13 mouse cellular contexts compared by ENCODE assay signal in the genomic region with DNA sequence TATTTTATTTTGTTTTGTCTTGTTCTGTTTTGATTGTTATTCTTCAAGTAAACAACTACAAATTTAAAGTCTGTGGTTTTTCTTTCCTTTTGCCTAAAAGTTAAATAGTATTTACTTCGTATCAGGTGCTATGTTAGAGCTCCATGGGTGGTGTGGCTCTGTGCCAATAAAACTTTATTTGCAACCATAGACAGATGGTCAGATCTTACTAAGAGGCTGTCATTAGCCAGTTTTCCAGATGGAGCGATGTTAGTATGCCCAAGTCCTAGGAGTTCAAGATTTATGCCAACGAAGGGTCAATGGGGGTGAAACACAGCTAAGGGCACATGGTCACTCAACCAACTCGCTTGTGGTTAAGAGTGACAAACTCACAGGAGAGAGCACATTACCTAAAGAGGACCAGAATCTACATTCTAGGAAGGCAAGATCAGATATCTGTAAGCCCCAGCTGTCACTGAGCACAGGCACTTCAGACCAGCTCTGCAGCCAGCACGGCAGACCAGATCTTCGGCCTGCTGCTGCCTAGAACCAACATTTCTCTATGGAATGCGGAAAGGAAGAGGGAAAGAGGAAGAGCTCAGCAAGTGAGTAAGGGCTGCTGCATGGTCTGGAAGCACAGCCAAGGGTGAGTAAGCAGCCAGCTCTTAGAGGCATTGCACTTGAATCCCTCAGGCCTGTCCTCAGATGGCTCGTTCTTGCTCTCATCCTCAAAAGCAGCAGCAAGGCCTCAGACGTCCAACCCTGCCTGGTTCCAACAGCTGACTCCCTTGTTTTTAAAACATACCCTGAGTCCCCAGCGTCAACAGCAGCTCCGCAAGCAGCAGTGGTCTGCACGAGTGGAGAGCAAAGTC. TPM values are rescaled to one million over a fixed set of nuclear protein-coding genes. Genes with fewer than 3 reads are reported as not detected.
DNase-seq lines count a peak whose midpoint lies in the region; ATAC-seq and TF ChIP-seq lines count a peak whose summit lies in the region.
"Had no signal": no experiment of that assay in that cellular context is flagged by ENCODE, and none has a peak within 500 bp of the region (broad histone marks: within the 10 kb centered on the region; RNA-seq: fewer than 3 reads in every experiment).

No protein-coding gene starts in this region.

- intact Hi-C loops in heart, postnatal 36 days (cut with DNase I), result no loop called here
- intact Hi-C loops in heart, postnatal 25 days (cut with DNase I), result no loop called here

- no peaks in the 10 kb centered on the region for H3K36me3 ChIP-seq in limb, embryonic 14.5 days (ENCODE audit: control insufficient read depth, insufficient read depth, low read length)
- no peaks in the 10 kb centered on the region for H3K36me3 ChIP-seq in limb, embryonic 10.5 days
- H3K36me3 ChIP-seq in neural tube, embryonic 15.5 days, result no peaks in the 10 kb centered on the region
- H3K36me3 ChIP-seq: hindbrain, embryonic 12.5 days; limb, embryonic 15.5 days had no signal

- H3K9me3 ChIP-seq in limb, embryonic 14.5 days (ENCODE audit: control insufficient read depth, low read length), result no peaks in the 10 kb centered on the region
- no peaks in the 10 kb centered on the region for H3K9me3 ChIP-seq in limb, embryonic 10.5 days (replicated peaks)
- H3K9me3 ChIP-seq in neural tube, embryonic 15.5 days (replicated peaks), result no peaks in the 10 kb centered on the region
- H3K9me3 ChIP-seq: hindbrain, embryonic 12.5 days; limb, embryonic 15.5 days had no signal

- no peaks in the 10 kb centered on the region for H3K4me1 ChIP-seq in limb, embryonic 14.5 days (ENCODE audit: control insufficient read depth, insufficient read depth, low read length)
- 0 out of 2 replicates have a peak, but pooled peaks cover 5% of the 10 kb centered on the region for H3K4me1 ChIP-seq in limb, embryonic 10.5 days
- H3K4me1 ChIP-seq in bone marrow macrophage, adult 2 months (ENCODE audit: control insufficient read depth, insufficient read depth, low read length), result peaks cover 53% of the 10 kb centered on the region
- peaks cover 3% of the 10 kb centered on the region; the same call in 1 of the 2 replicates for H3K4me1 ChIP-seq in neural tube, embryonic 15.5 days
- H3K4me1 ChIP-seq: hindbrain, embryonic 12.5 days; limb, embryonic 15.5 days had no signal

- TF ChIP-seq CTCF in bone marrow macrophage, adult 2 months (IDR thresholded peaks at IDR 0.05; ENCODE audit: low read depth, low read length), result no peak

- no peaks in the 10 kb centered on the region for H3K27me3 ChIP-seq in limb, embryonic 14.5 days (ENCODE audit: control insufficient read depth, insufficient read depth, low read length)
- no peaks in the 10 kb centered on the region for H3K27me3 ChIP-seq in limb, embryonic 10.5 days (ENCODE audit: low read depth, poor library complexity, severe bottlenecking)
- H3K27me3 ChIP-seq in neural tube, embryonic 15.5 days (replicated peaks), result no peaks in the 10 kb centered on the region
- H3K27me3 ChIP-seq: hindbrain, embryonic 12.5 days; limb, embryonic 15.5 days had no signal

- no peak overlapping the region for H3K4me2 ChIP-seq in limb, embryonic 14.5 days (replicated peaks; ENCODE audit: low read depth, low read length, severe bottlenecking)
- no peak overlapping the region for H3K4me2 ChIP-seq in neural tube, embryonic 15.5 days
- H3K4me2 ChIP-seq: hindbrain, embryonic 12.5 days; limb, embryonic 15.5 days had no signal

- 67% methylated on average over 12 of the region's 12 CpGs for WGBS in limb, embryonic 14.5 days
- WGBS in limb, embryonic 10.5 days, result 84% methylated on average over 12 of the region's 12 CpGs
- 82% methylated on average over 12 of the region's 12 CpGs for WGBS in neural tube, embryonic 15.5 days

- no peak overlapping the region for H3K4me3 ChIP-seq in limb, embryonic 14.5 days (replicated peaks; ENCODE audit: low read length)
- no peak overlapping the region for H3K4me3 ChIP-seq in limb, embryonic 10.5 days
- no peak overlapping the region for H3K4me3 ChIP-seq in bone marrow macrophage, adult 2 months (ENCODE audit: insufficient read depth, low read length)
- H3K4me3 ChIP-seq in neural tube, embryonic 15.5 days (replicated peaks), result no peak overlapping the region
- H3K4me3 ChIP-seq: erythroblast, embryonic 14.5 days; hindbrain, embryonic 12.5 days; limb, embryonic 15.5 days had no signal

- no peak overlapping the region for H3K9ac ChIP-seq in limb, embryonic 14.5 days (ENCODE audit: low read depth, low read length, severe bottlenecking)
- no peak overlapping the region for H3K9ac ChIP-seq in neural tube, embryonic 15.5 days (replicated peaks)
- H3K9ac ChIP-seq: hindbrain, embryonic 12.5 days; limb, embryonic 15.5 days had no signal

- no peak overlapping the region for H3K27ac ChIP-seq in limb, embryonic 14.5 days (replicated peaks; ENCODE audit: low read depth, low read length)
- no peak overlapping the region for H3K27ac ChIP-seq in limb, embryonic 10.5 days
- peak overlapping the region; percentile 68 for H3K27ac ChIP-seq in bone marrow macrophage, adult 2 months (ENCODE audit: insufficient read depth, low read depth, low read length)
- H3K27ac ChIP-seq in neural tube, embryonic 15.5 days (replicated peaks), result no peak overlapping the region
- H3K27ac ChIP-seq: hindbrain, embryonic 12.5 days; limb, embryonic 15.5 days had no signal

- TF ChIP-seq POLR2A in limb, embryonic 14.5 days (IDR thresholded peaks at IDR 0.05; ENCODE audit: borderline replicate concordance, extremely low read depth, insufficient read depth, insufficient read length), result no peak
- no peak for TF ChIP-seq POLR2A in bone marrow macrophage, adult 2 months (IDR thresholded peaks at IDR 0.05; ENCODE audit: borderline replicate concordance, low read depth, low read length)

- DNase-seq in heart, adult 18-20 months, result peak; percentile 50 to 69
- DNase-seq in heart, postnatal 36 days, result no peak
- no peak for DNase-seq in limb, embryonic 14.5 days (ENCODE audit: low spot score)
- DNase-seq in limb, embryonic 10.5 days (ENCODE audit: low spot score), result no peak
- peak; percentile 38 for DNase-seq in heart, postnatal 25 days (ENCODE audit: low spot score)
- DNase-seq in layer of hippocampus, adult 9-10 months (ENCODE audit: low spot score), result no peak
- DNase-seq: layer of hippocampus, postnatal 36 days; thymus, postnatal 25 days had no signal

- 0 out of 2 replicates have a peak, but pooled peaks have one; percentile 37 for ATAC-seq in limb, embryonic 14.5 days (ENCODE audit: low FRiP score, low read depth)
- ATAC-seq in neural tube, embryonic 15.5 days (ENCODE audit: low FRiP score), result no peak

RNA-seq across cellular contexts. Expression of a gene that starts 54.3 kb away (rescaled TPM):
- 10 to 100 TPM; 31.2 to 41.1 TPM for total RNA-seq in heart, adult 18-20 months (2021)
- 10 to 100 TPM; 65.4 to 68.0 TPM for total RNA-seq in heart, postnatal 36 days (2021)
- 11.6 and 11.9 TPM in 2 replicates for polyA plus RNA-seq in limb, embryonic 14.5 days (2012; rRNA removed)
- polyA plus RNA-seq in limb, embryonic 14.5 days (2014; fragmentation: Nextera tagmentation; extraction: Ambion mirVana), result 11.7 and 12.5 TPM in 2 replicates
- 5.0 and 5.5 TPM in 2 replicates for polyA plus RNA-seq in limb, embryonic 10.5 days (2016; fragmentation: Nextera tagmentation; extraction: Ambion mirVana)
- polyA plus RNA-seq in bone marrow macrophage, adult 2 months (2012; ENCODE audit: insufficient read depth, insufficient read length, missing spikeins), result 338 and 370 TPM in 2 replicates
- 10 to 100 TPM; 70.2 to 74.9 TPM for total RNA-seq in heart, postnatal 25 days (2021)
- 7.6 and 9.2 TPM in 2 replicates for polyA plus RNA-seq in neural tube, embryonic 15.5 days (2015; fragmentation: Nextera tagmentation; extraction: Ambion mirVana)

Comparison
In these comparisons a context has a peak if more than half of its experiments do, and no peak if none do; other contexts are left out.
1. DNase-seq: peak in heart, adult 18-20 months (2 of 2) and heart, postnatal 25 days (single experiment); none in heart, postnatal 36 days (0 of 2), limb, embryonic 14.5 days (single experiment), limb, embryonic 10.5 days (single experiment) and layer of hippocampus, adult 9-10 months (single experiment).
2. RNA of a gene that starts 54.3 kb away (polyA plus RNA-seq): 338 to 370 TPM in bone marrow macrophage, adult 2 months; 11.6 to 12.5 TPM in limb, embryonic 14.5 days, 7.6 to 9.2 TPM in neural tube, embryonic 15.5 days and 5.0 to 5.5 TPM in limb, embryonic 10.5 days; every median in the first group is over 10 times any median in the second.